Comparison of ENCODE assay signal across 20 mouse cellular contexts in genomic region chr7:34644591-34644990, GRCm38 (mm10). TPM values are rescaled to one million over a fixed set of nuclear protein-coding genes. Genes with fewer than 3 reads are reported as not detected.
DNase-seq lines count a peak whose midpoint lies in the region; ATAC-seq and TF ChIP-seq lines count a peak whose summit lies in the region.
"Had no signal": no experiment of that assay in that cellular context is flagged by ENCODE, and none has a peak within 500 bp of the region (broad histone marks: within the 10 kb centered on the region; RNA-seq: fewer than 3 reads in every experiment).

No protein-coding gene starts in this region.

- 0 out of 2 replicates have a peak, but pooled peaks have one; percentile 6 for ATAC-seq in midbrain, embryonic 13.5 days
- no peak for ATAC-seq in limb, embryonic 15.5 days (ENCODE audit: insufficient number of reproducible peaks, low FRiP score, low TSS enrichment, low read depth)
- ATAC-seq: forebrain, embryonic 14.5 days; intestine, embryonic 16.5 days had no signal

- TF ChIP-seq POLR2A in brain, embryonic 14.5 days (IDR thresholded peaks at IDR 0.05; ENCODE audit: borderline replicate concordance, extremely low read depth, insufficient read depth, insufficient read length, poor library complexity, severe bottlenecking), result no peak

- intact Hi-C loops in gastrocnemius, adult 2 months (cut with DNase I), result loop anchor here (10.0 kb wide), 1 partner anchor 430 kb away; no protein-coding TSS in a partner anchor

- peak overlapping the region; percentile 56; the same call in 1 of the 2 replicates for H3K27ac ChIP-seq in gastrocnemius, adult 2 months
- no peak overlapping the region for H3K27ac ChIP-seq in midbrain, embryonic 13.5 days
- H3K27ac ChIP-seq in midbrain, embryonic 10.5 days (replicated peaks), result no peak overlapping the region
- H3K27ac ChIP-seq in limb, embryonic 15.5 days, result peak overlapping the region; percentile 33; the same call in 1 of the 2 replicates
- H3K27ac ChIP-seq: forebrain, embryonic 10.5 days; heart, embryonic 10.5 days had no signal

- no peak overlapping the region for H3K4me3 ChIP-seq in gastrocnemius, adult 2 months
- no peak overlapping the region for H3K4me3 ChIP-seq in midbrain, embryonic 13.5 days (replicated peaks)
- H3K4me3 ChIP-seq in midbrain, embryonic 10.5 days, result no peak overlapping the region
- H3K4me3 ChIP-seq in limb, embryonic 15.5 days, result no peak overlapping the region
- H3K4me3 ChIP-seq: erythroblast, embryonic 14.5 days; forebrain, embryonic 10.5 days; heart, embryonic 10.5 days had no signal

- WGBS in midbrain, embryonic 13.5 days, result 70% methylated on average over 18 of the region's 18 CpGs
- 89% methylated on average over 18 of the region's 18 CpGs for WGBS in midbrain, embryonic 10.5 days
- 83% methylated on average over 18 of the region's 18 CpGs for WGBS in limb, embryonic 15.5 days

- no peaks in the 10 kb centered on the region for H3K27me3 ChIP-seq in midbrain, embryonic 13.5 days
- no peaks in the 10 kb centered on the region for H3K27me3 ChIP-seq in midbrain, embryonic 10.5 days (ENCODE audit: low read depth, poor library complexity, severe bottlenecking)
- H3K27me3 ChIP-seq in limb, embryonic 15.5 days, result no peaks in the 10 kb centered on the region

- no peak for TF ChIP-seq CTCF in gastrocnemius, adult 2 months (IDR thresholded peaks at IDR 0.05)
- TF ChIP-seq CTCF in brain, embryonic 14.5 days (IDR thresholded peaks at IDR 0.05; ENCODE audit: borderline replicate concordance, extremely low read depth, insufficient read depth, insufficient read length), result no peak

- peaks cover 54% of the 10 kb centered on the region for H3K4me1 ChIP-seq in midbrain, embryonic 13.5 days (replicated peaks)
- H3K4me1 ChIP-seq in midbrain, embryonic 10.5 days, result no peaks in the 10 kb centered on the region; the same call in 1 of the 2 replicates
- H3K4me1 ChIP-seq in limb, embryonic 15.5 days, result peaks cover 34% of the 10 kb centered on the region

- H3K36me3 ChIP-seq in midbrain, embryonic 13.5 days, result peaks cover 95% of the 10 kb centered on the region
- H3K36me3 ChIP-seq in midbrain, embryonic 10.5 days, result peaks cover 100% of the 10 kb centered on the region
- H3K36me3 ChIP-seq in limb, embryonic 15.5 days, result peaks cover 85% of the 10 kb centered on the region

- no peak overlapping the region for H3K4me2 ChIP-seq in midbrain, embryonic 13.5 days (replicated peaks)
- H3K4me2 ChIP-seq in limb, embryonic 15.5 days, result no peak overlapping the region

- H3K9ac ChIP-seq in midbrain, embryonic 13.5 days (replicated peaks), result no peak overlapping the region
- H3K9ac ChIP-seq in limb, embryonic 15.5 days, result no peak overlapping the region

- no peaks in the 10 kb centered on the region for H3K9me3 ChIP-seq in midbrain, embryonic 13.5 days
- H3K9me3 ChIP-seq in midbrain, embryonic 10.5 days (replicated peaks), result no peaks in the 10 kb centered on the region; the same call in 1 of the 2 replicates
- H3K9me3 ChIP-seq in limb, embryonic 15.5 days, result no peaks in the 10 kb centered on the region
- H3K9me3 ChIP-seq: heart, embryonic 10.5 days had no signal

- DNase-seq in gastrocnemius, adult 2 months, result no peak
- no peak for DNase-seq in gastrocnemius, postnatal 10 days
- no peak for DNase-seq in midbrain, embryonic 10.5 days (ENCODE audit: low spot score)
- DNase-seq in brain, embryonic 14.5 days (ENCODE audit: low read depth), result peak; percentile 48
- DNase-seq in right cerebral cortex, postnatal 10 days (ENCODE audit: low spot score in 2 of 2), result no peak
- no peak for DNase-seq in urinary bladder, adult 18-20 months (ENCODE audit: low spot score in 2 of 2)
- DNase-seq: adrenal gland, adult 2 months; adrenal gland, postnatal 25 days; cerebellum, adult 8-10 months; cerebellum, postnatal 14 days; heart, adult 18-20 months; heart, postnatal 10 days; heart, postnatal 4 days had no signal

RNA-seq across cellular contexts. Expression of gene Kctd15, which starts 11.9 kb away (rescaled TPM):
- total RNA-seq in gastrocnemius, adult 2 months (2021), result 10 to 100 TPM; 41.4 to 47.1 TPM
- total RNA-seq in gastrocnemius, postnatal 10 days (2021), result 10 to 100 TPM; 37.0 to 37.2 TPM
- polyA plus RNA-seq in midbrain, embryonic 13.5 days (2015; fragmentation: Nextera tagmentation; extraction: Ambion mirVana), result 35.2 and 42.8 TPM in 2 replicates
- polyA plus RNA-seq in midbrain, embryonic 10.5 days (2016; fragmentation: Nextera tagmentation; extraction: Ambion mirVana), result 36.8 and 44.6 TPM in 2 replicates
- polyA plus RNA-seq in brain, embryonic 14.5 days (2012; rRNA removed), result 99.9 and 119 TPM in 2 replicates
- polyA plus RNA-seq in limb, embryonic 15.5 days (2015; fragmentation: Nextera tagmentation; extraction: Ambion mirVana), result 29.4 and 32.6 TPM in 2 replicates
- polyA plus RNA-seq: erythroblast, embryonic 14.5 days had no signal

Comparison
In these comparisons a context has a peak if more than half of its experiments do, and no peak if none do; other contexts are left out.
1. H3K27ac ChIP-seq: peak in gastrocnemius, adult 2 months (single experiment) and limb, embryonic 15.5 days (single experiment); none in midbrain, embryonic 13.5 days (single experiment) and midbrain, embryonic 10.5 days (single experiment).